12 mouse cellular contexts compared by ENCODE assay signal in the genomic region with DNA sequence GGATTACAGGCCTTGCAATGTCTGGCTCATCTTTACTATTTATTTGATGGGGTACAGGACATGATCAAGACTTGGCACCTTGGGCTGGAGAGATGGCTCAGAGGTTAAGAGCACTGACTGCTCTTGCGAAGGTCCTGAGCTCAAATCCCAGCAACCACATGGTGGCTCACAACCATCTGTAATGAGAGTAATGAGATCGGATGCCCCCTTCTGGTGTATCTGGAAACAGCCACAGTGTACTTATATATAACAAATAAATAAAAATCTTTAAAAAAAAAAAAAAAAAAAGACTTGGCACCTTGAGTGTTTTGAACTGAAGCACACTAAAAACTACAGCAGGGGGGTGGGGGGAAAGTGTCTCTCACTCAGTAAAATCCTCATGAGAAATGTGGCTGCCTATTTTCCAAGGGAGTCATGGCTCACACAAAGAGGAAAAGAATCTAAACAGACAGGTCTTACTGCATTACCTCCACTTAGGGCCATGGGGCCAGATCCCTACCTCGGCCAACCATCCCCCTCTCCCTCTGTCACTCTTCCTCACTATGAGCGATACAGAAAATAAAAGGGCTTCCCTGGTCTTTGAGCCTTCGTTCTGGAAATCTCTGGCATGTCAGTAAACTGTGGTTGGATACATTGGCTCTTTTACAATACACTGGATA. TPM values are rescaled to one million over a fixed set of nuclear protein-coding genes. Genes with fewer than 3 reads are reported as not detected.
DNase-seq lines count a peak whose midpoint lies in the region; ATAC-seq and TF ChIP-seq lines count a peak whose summit lies in the region.
"Had no signal": no experiment of that assay in that cellular context is flagged by ENCODE, and none has a peak within 500 bp of the region (broad histone marks: within the 10 kb centered on the region; RNA-seq: fewer than 3 reads in every experiment).

No protein-coding gene starts in this region.

- ATAC-seq in forebrain, embryonic 11.5 days (replicated peaks; ENCODE audit: low FRiP score) = no peak
- ATAC-seq in forebrain, embryonic 13.5 days = no peak
- ATAC-seq in lung, embryonic 14.5 days (ENCODE audit: insufficient read depth) = peak; percentile 18; the same call in 1 of the 2 replicates
- peak; percentile 52; the same call in 1 of the 2 replicates for ATAC-seq in embryonic facial prominence, embryonic 13.5 days (ENCODE audit: insufficient number of reproducible peaks, insufficient read depth, low FRiP score, low TSS enrichment, low read depth)
- no peak for ATAC-seq in liver, embryonic 16.5 days (ENCODE audit: low read depth)

- no peaks in the 10 kb centered on the region for H3K9me3 ChIP-seq in forebrain, embryonic 11.5 days (ENCODE audit: control insufficient read depth, low read length)
- H3K9me3 ChIP-seq in forebrain, embryonic 13.5 days (replicated peaks) = no peaks in the 10 kb centered on the region
- H3K9me3 ChIP-seq in lung, embryonic 14.5 days (ENCODE audit: low read depth, low read length) = no peaks in the 10 kb centered on the region
- no peaks in the 10 kb centered on the region for H3K9me3 ChIP-seq in embryonic facial prominence, embryonic 13.5 days
- H3K9me3 ChIP-seq in liver, embryonic 16.5 days (replicated peaks; ENCODE audit: control insufficient read depth, low read length) = no peaks in the 10 kb centered on the region

- DNase-seq in forebrain, embryonic 11.5 days (ENCODE audit: low spot score) = peak; percentile 52
- DNase-seq in lung, embryonic 14.5 days = peak; percentile 67
- DNase-seq in lung, postnatal 14 days = no peak
- DNase-seq in T-cell, adult 2 months (ENCODE audit: low spot score) = no peak
- no peak for DNase-seq in frontal cortex, postnatal 25 days (ENCODE audit: low spot score in 2 of 2)
- DNase-seq: adrenal gland, postnatal 10 days; cerebellum, postnatal 14 days; kidney, adult 18-20 months; retina, postnatal 1 day had no signal

- H3K9ac ChIP-seq in forebrain, embryonic 11.5 days (ENCODE audit: low read length) = no peak overlapping the region
- no peak overlapping the region for H3K9ac ChIP-seq in forebrain, embryonic 13.5 days
- no peak overlapping the region for H3K9ac ChIP-seq in lung, embryonic 14.5 days
- no peak overlapping the region for H3K9ac ChIP-seq in embryonic facial prominence, embryonic 13.5 days
- no peak overlapping the region for H3K9ac ChIP-seq in liver, embryonic 16.5 days (ENCODE audit: low read depth, low read length)

- peak; percentile 31; the same call in 1 of the 2 replicates for TF ChIP-seq CTCF in lung, embryonic 14.5 days (IDR thresholded peaks at IDR 0.05; ENCODE audit: low read depth)

- WGBS in forebrain, embryonic 11.5 days = 37% methylated on average over 5 of the region's 5 CpGs
- 47% methylated on average over 5 of the region's 5 CpGs for WGBS in forebrain, embryonic 13.5 days
- 17% methylated on average over 5 of the region's 5 CpGs for WGBS in lung, embryonic 14.5 days
- WGBS in embryonic facial prominence, embryonic 13.5 days = 40% methylated on average over 5 of the region's 5 CpGs
- 30% methylated on average over 5 of the region's 5 CpGs for WGBS in liver, embryonic 16.5 days (ENCODE audit: insufficient replicate concordance)

- peaks cover 4% of the 10 kb centered on the region; the same call in 1 of the 2 replicates for H3K4me1 ChIP-seq in forebrain, embryonic 11.5 days (replicated peaks; ENCODE audit: control insufficient read depth, insufficient read depth, low read length)
- peaks cover 13% of the 10 kb centered on the region; the same call in 1 of the 2 replicates for H3K4me1 ChIP-seq in forebrain, embryonic 13.5 days
- 0 out of 2 replicates have a peak, but pooled peaks cover 5% of the 10 kb centered on the region for H3K4me1 ChIP-seq in lung, embryonic 14.5 days (ENCODE audit: insufficient read depth)
- H3K4me1 ChIP-seq in embryonic facial prominence, embryonic 13.5 days = peaks cover 4% of the 10 kb centered on the region; the same call in 1 of the 2 replicates
- H3K4me1 ChIP-seq in liver, embryonic 16.5 days (ENCODE audit: control insufficient read depth, low read depth, low read length) = peaks cover 16% of the 10 kb centered on the region

- H3K27me3 ChIP-seq in forebrain, embryonic 11.5 days (ENCODE audit: control insufficient read depth, insufficient read depth, low read length) = no peaks in the 10 kb centered on the region
- H3K27me3 ChIP-seq in forebrain, embryonic 13.5 days = peaks cover 8% of the 10 kb centered on the region; the same call in 1 of the 2 replicates
- H3K27me3 ChIP-seq in lung, embryonic 14.5 days (ENCODE audit: insufficient read depth, low read length) = no peaks in the 10 kb centered on the region
- H3K27me3 ChIP-seq in embryonic facial prominence, embryonic 13.5 days = peaks cover 9% of the 10 kb centered on the region
- no peaks in the 10 kb centered on the region for H3K27me3 ChIP-seq in liver, embryonic 16.5 days (ENCODE audit: control insufficient read depth, insufficient read depth, low read depth, low read length)

- H3K36me3 ChIP-seq in forebrain, embryonic 11.5 days (ENCODE audit: control insufficient read depth, insufficient read depth, low read length) = no peaks in the 10 kb centered on the region
- H3K36me3 ChIP-seq in forebrain, embryonic 13.5 days (ENCODE audit: poor library complexity, severe bottlenecking) = no peaks in the 10 kb centered on the region
- H3K36me3 ChIP-seq in lung, embryonic 14.5 days (ENCODE audit: insufficient read depth) = no peaks in the 10 kb centered on the region
- no peaks in the 10 kb centered on the region for H3K36me3 ChIP-seq in embryonic facial prominence, embryonic 13.5 days
- no peaks in the 10 kb centered on the region for H3K36me3 ChIP-seq in liver, embryonic 16.5 days (ENCODE audit: control insufficient read depth, insufficient read depth)

- H3K4me2 ChIP-seq in forebrain, embryonic 11.5 days (ENCODE audit: low read depth, low read length, severe bottlenecking) = no peak overlapping the region
- no peak overlapping the region for H3K4me2 ChIP-seq in forebrain, embryonic 13.5 days
- peak overlapping the region; percentile 29; the same call in 1 of the 2 replicates for H3K4me2 ChIP-seq in lung, embryonic 14.5 days
- no peak overlapping the region; the same call in 1 of the 2 replicates for H3K4me2 ChIP-seq in embryonic facial prominence, embryonic 13.5 days
- H3K4me2 ChIP-seq in liver, embryonic 16.5 days (ENCODE audit: low read depth, low read length) = peak overlapping the region; percentile 22

- no peak overlapping the region for H3K27ac ChIP-seq in forebrain, embryonic 11.5 days (ENCODE audit: low read depth, low read length)
- H3K27ac ChIP-seq in forebrain, embryonic 13.5 days = no peak overlapping the region
- H3K27ac ChIP-seq in lung, embryonic 14.5 days (ENCODE audit: low read depth) = 0 out of 2 replicates have a peak overlapping the region, but pooled peaks have one; percentile 33
- no peak overlapping the region; the same call in 1 of the 2 replicates for H3K27ac ChIP-seq in embryonic facial prominence, embryonic 13.5 days
- no peak overlapping the region for H3K27ac ChIP-seq in liver, embryonic 16.5 days (ENCODE audit: low read length)

- H3K4me3 ChIP-seq in forebrain, embryonic 11.5 days (ENCODE audit: low read depth, low read length) = no peak overlapping the region
- H3K4me3 ChIP-seq in forebrain, embryonic 13.5 days = no peak overlapping the region
- H3K4me3 ChIP-seq in lung, embryonic 14.5 days (ENCODE audit: low read depth, low read length) = no peak overlapping the region
- H3K4me3 ChIP-seq in embryonic facial prominence, embryonic 13.5 days = no peak overlapping the region
- H3K4me3 ChIP-seq in liver, embryonic 16.5 days (ENCODE audit: low read depth, low read length) = no peak overlapping the region

RNA-seq across cellular contexts. Expression of a gene that starts 41.3 kb away (rescaled TPM):
- polyA plus RNA-seq in forebrain, embryonic 11.5 days (2014; fragmentation: Nextera tagmentation; extraction: Ambion mirVana) = 76.3 and 78.8 TPM in 2 replicates
- polyA plus RNA-seq in forebrain, embryonic 13.5 days (2015; fragmentation: Nextera tagmentation; extraction: Ambion mirVana) = 122 and 125 TPM in 2 replicates
- 15.9 and 19.6 TPM in 2 replicates for polyA plus RNA-seq in lung, embryonic 14.5 days (2014; fragmentation: Nextera tagmentation; extraction: Ambion mirVana)
- polyA plus RNA-seq in embryonic facial prominence, embryonic 13.5 days (2015; fragmentation: Nextera tagmentation; extraction: Ambion mirVana) = 33.4 and 37.6 TPM in 2 replicates
- polyA plus RNA-seq in liver, embryonic 16.5 days (2015; fragmentation: Nextera tagmentation; extraction: Ambion mirVana) = 8.6 and 10.4 TPM in 2 replicates

Comparison
In these comparisons a context has a peak if more than half of its experiments do, and no peak if none do; other contexts are left out.
1. DNase-seq: peak in forebrain, embryonic 11.5 days (single experiment) and lung, embryonic 14.5 days (single experiment); none in lung, postnatal 14 days (single experiment), T-cell, adult 2 months (single experiment) and frontal cortex, postnatal 25 days (0 of 2).
2. ATAC-seq: peak in lung, embryonic 14.5 days (single experiment) and embryonic facial prominence, embryonic 13.5 days (single experiment); none in forebrain, embryonic 11.5 days (single experiment), forebrain, embryonic 13.5 days (single experiment) and liver, embryonic 16.5 days (single experiment).
3. H3K4me2 ChIP-seq: peak in lung, embryonic 14.5 days (single experiment) and liver, embryonic 16.5 days (single experiment); none in forebrain, embryonic 11.5 days (single experiment), forebrain, embryonic 13.5 days (single experiment) and embryonic facial prominence, embryonic 13.5 days (single experiment).